Mouse (Mus musculus) kidney, embryonic 14.5 days (tissue): Measurements from ENCODE around the gene Pomp. TPM values are rescaled to one million over a fixed set of nuclear protein-coding genes. Genes with fewer than 3 reads are reported as not detected.

Source experiments
- ATAC-seq: fragments of 200-750 bp; cut with Nextera tagmentation; 2 replicates; pipeline ENCODE4 v1.8.0; 2017; ENCODE audit warnings: moderate number of reproducible peaks, mild to moderate bottlenecking, moderate TSS enrichment, moderate library complexity; ENCODE audit not compliant: low FRiP score, low TSS enrichment
- H3K27ac ChIP-seq: fragments of 300-500 bp; sonication (generic); 2 replicates; pipeline ENCODE4 v1.5.1; 2014; ENCODE audit warnings: low read depth, mild to moderate bottlenecking, low read length, moderate library complexity, mixed read lengths
- H3K27me3 ChIP-seq: fragments of 300-500 bp; sonication (generic); 2 replicates; pipeline ENCODE4 v1.6.1; 2014; ENCODE audit warnings: mild to moderate bottlenecking, low read length; ENCODE audit not compliant: control insufficient read depth, insufficient read depth
- H3K36me3 ChIP-seq: fragments of 300-500 bp; sonication (generic); 2 replicates; pipeline ENCODE4 v1.6.1; 2014; ENCODE audit warnings: low read length, mixed read lengths; ENCODE audit not compliant: control insufficient read depth, insufficient read depth
- H3K4me1 ChIP-seq: fragments of 300-500 bp; sonication (generic); 2 replicates; pipeline ENCODE4 v1.6.1; 2014; ENCODE audit warnings: low read length, mixed read lengths; ENCODE audit not compliant: control insufficient read depth, insufficient read depth
- H3K4me2 ChIP-seq: fragments of 300-500 bp; sonication (generic); replicated peaks from 2 replicates; pipeline ENCODE4 v1.6.1; 2014; ENCODE audit warnings: low read depth, mild to moderate bottlenecking, low read length
- H3K4me3 ChIP-seq: fragments of 300-500 bp; sonication (generic); 2 replicates; pipeline ENCODE4 v1.5.1; 2014; ENCODE audit warnings: mild to moderate bottlenecking, low read length
- H3K9ac ChIP-seq: fragments of 300-500 bp; sonication (generic); 2 replicates; pipeline ENCODE4 v1.6.1; 2014; ENCODE audit warnings: low read depth, mild to moderate bottlenecking, low read length, moderate library complexity
- H3K9me3 ChIP-seq: fragments of 300-500 bp; sonication (generic); 2 replicates; pipeline ENCODE4 v1.6.1; 2016; ENCODE audit warnings: low read length; ENCODE audit not compliant: control insufficient read depth
- WGBS: fragments of 180-500 bp; shearing (Covaris S2); extraction: QIAGEN DNeasy Blood & Tissue Kit; methylation state at CpG from one replicate; pipeline ENCODE4 v1.1.7; 2014; 5-methylcytosine and 5-hydroxymethylcytosine counted together
- polyA plus RNA-seq: library from polyadenylated mRNA; unstranded; fragments of >200 nt; fragmentation: Nextera tagmentation; extraction: Ambion mirVana; gene quantifications from 2 replicates; pipeline ENCODE4 v1.2.1, GENCODE M21; 2014

Pomp gene
- polyA plus RNA-seq, 1 experiment from 2014 or later: 495 TPM

DNA sequence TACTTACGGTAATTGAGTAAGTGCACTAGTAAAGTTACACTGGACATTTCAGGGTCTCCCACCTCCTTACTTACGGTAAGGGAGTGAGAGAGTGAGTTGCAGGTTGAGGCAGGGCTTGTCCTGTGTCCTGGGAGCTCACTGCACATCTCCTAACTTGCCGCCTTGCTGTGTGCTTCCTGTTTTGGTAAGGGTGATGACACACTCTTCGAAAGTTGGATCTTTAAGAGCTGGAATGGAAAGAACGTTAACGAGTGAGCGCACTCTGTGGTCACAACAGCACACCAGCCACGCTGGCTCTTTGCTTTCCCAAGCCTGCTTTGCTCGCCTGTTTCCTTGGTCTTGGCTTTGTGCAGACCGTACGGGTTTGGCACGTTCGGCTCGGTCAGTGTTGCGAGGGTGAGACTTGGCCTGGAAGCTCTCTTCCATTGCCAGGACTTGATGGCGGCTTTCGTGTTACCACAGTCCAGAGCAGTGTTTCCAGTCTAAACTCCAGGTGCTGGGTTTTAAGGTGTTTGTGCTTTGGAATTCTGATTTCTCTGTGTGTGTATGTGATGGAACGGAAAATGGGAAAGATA lies 14.3 kb downstream of the Pomp start:
- Histone ChIP-seq H3K4me2 (no peak overlapping the region), H3K9me3 (no peaks in the 10 kb centered on the region), H3K4me3 (no peak overlapping the region), H3K9ac (no peak overlapping the region), H3K27me3 (no peaks in the 10 kb centered on the region), H3K36me3 (peaks cover 87% of the 10 kb centered on the region), H3K4me1 (no peaks in the 10 kb centered on the region), H3K27ac (no peak overlapping the region)
- ATAC-seq: no peak
- 95% methylated on average over 18 of the region's 18 CpGs for WGBS

DNA sequence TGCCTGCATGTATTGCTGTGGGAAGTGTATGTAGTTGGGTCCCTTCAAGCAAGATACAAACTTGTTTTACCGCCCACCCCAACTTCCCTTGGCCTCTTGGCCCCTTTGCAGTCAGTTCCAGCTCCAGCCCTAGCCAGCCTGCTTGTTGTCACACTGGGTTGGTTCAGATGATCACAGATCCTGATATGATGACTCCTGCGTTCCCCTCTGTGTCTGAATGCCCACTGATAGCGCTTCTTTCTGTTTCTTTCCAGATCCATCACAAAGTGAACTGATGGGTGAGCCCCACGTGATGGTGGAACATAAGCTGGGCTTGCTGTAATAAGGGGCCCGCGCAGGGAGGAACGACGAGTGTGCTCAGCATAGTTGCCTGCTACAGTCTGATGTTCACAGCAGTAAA lies 14.9 kb downstream of the Pomp start:
- Histone ChIP-seq H3K9ac (no peak overlapping the region), H3K9me3 (no peaks in the 10 kb centered on the region), H3K4me1 (no peaks in the 10 kb centered on the region), H3K4me2 (no peak overlapping the region), H3K4me3 (no peak overlapping the region), H3K36me3 (peaks cover 85% of the 10 kb centered on the region), H3K27ac (no peak overlapping the region), H3K27me3 (no peaks in the 10 kb centered on the region)
- no peak for ATAC-seq
- WGBS: 90% methylated on average over 8 of the region's 8 CpGs

DNA sequence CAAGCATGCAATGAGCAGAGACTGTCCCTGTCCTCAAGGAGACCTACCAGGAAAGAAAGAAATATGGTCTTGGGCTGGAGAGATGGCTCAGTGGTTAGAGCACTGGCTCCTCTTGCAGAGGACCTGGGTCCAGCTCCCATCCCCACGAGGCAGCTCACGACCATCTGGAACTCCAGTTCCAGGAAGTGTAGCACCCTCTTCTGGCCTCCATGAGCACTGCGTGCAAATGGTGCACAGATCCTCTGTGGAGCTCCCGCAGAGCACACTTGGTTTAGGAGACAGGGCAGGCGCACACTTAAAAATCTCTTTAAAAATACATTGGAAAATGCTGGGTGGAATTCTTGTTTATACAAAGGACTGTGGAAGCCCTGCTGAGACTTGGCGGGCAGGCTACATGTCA lies 17.3 kb downstream of the Pomp start:
- Histone ChIP-seq H3K9ac (no peak overlapping the region), H3K4me2 (no peak overlapping the region), H3K36me3 (peaks cover 62% of the 10 kb centered on the region), H3K27me3 (no peaks in the 10 kb centered on the region), H3K4me1 (no peaks in the 10 kb centered on the region), H3K9me3 (peaks cover 2% of the 10 kb centered on the region; the same call in 1 of the 2 replicates), H3K4me3 (no peak overlapping the region), H3K27ac (no peak overlapping the region)
- 92% methylated on average over 6 of the region's 6 CpGs for WGBS
- no peak for ATAC-seq

DNA sequence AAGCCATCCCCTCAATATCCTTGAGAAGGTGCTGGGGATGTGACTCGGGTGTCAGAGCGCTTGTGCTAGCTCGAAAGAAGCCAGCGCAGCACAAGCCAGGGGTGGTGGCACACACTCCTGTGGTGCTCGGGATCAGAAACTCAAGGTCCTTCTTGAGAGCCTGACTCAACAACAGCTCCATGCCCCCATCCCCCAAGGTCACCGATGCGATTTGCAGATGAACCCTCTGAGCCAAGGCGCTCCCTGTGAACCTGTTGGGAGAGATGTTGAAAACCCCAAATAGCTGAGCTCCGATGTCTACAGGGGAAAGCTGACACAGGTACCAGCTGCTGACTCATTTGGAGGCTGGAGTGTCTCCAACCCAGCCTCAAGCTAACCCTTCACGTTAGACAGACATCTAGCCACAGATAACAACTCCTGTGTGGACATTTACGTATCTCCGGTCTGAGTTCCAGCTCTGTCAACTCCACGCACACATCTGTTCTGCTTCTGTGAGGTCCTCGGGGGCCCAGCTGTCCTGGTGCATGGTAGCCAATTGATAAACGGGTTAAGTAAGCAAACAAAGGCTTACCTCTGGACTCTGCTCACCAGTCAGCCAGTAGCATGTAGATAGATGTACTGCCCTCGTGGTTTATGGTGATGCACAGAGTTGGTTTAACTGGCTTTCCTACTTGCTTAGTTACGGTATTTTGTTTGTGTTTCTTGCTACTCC lies 19.9 kb downstream of the Pomp start:
- no peak for ATAC-seq
- Histone ChIP-seq H3K4me3 (no peak overlapping the region), H3K9ac (no peak overlapping the region), H3K27me3 (no peaks in the 10 kb centered on the region), H3K9me3 (peaks cover 2% of the 10 kb centered on the region; the same call in 1 of the 2 replicates), H3K27ac (no peak overlapping the region), H3K4me2 (no peak overlapping the region), H3K36me3 (peaks cover 36% of the 10 kb centered on the region), H3K4me1 (no peaks in the 10 kb centered on the region)
- 94% methylated on average over 17 of the region's 17 CpGs for WGBS

DNA sequence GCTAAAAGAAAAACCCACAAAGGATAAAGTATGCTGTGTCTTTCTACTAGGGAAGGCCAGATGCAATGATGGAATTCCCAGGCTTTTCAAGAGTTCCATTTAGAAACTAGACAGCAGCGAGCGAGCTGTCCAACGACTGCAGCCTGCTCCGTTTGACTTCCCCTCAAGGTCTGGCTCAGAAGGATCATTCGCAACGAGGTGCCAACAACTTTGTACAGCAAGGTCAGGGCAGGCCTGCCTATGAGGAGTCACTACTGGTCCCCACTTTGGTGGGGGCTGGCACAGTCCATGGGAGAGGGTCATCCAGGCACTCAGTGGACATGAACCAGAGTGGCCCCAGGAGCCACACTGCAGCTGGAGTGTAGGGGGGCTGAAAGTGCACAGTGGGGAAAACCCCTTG lies 23.3 kb downstream of the Pomp start:
- peaks cover 6% of the 10 kb centered on the region; the same call in 1 of the 2 replicates for H3K36me3 ChIP-seq
- 49% methylated on average over 6 of the region's 6 CpGs for WGBS
- no peak overlapping the region for H3K9ac ChIP-seq
- H3K4me1 ChIP-seq: no peaks in the 10 kb centered on the region
- H3K27me3 ChIP-seq: no peaks in the 10 kb centered on the region
- H3K9me3 ChIP-seq: peaks cover 2% of the 10 kb centered on the region; the same call in 1 of the 2 replicates
- H3K4me2 ChIP-seq: no peak overlapping the region
- no peak overlapping the region for H3K4me3 ChIP-seq
- ATAC-seq: no peak
- H3K27ac ChIP-seq: no peak overlapping the region

DNA sequence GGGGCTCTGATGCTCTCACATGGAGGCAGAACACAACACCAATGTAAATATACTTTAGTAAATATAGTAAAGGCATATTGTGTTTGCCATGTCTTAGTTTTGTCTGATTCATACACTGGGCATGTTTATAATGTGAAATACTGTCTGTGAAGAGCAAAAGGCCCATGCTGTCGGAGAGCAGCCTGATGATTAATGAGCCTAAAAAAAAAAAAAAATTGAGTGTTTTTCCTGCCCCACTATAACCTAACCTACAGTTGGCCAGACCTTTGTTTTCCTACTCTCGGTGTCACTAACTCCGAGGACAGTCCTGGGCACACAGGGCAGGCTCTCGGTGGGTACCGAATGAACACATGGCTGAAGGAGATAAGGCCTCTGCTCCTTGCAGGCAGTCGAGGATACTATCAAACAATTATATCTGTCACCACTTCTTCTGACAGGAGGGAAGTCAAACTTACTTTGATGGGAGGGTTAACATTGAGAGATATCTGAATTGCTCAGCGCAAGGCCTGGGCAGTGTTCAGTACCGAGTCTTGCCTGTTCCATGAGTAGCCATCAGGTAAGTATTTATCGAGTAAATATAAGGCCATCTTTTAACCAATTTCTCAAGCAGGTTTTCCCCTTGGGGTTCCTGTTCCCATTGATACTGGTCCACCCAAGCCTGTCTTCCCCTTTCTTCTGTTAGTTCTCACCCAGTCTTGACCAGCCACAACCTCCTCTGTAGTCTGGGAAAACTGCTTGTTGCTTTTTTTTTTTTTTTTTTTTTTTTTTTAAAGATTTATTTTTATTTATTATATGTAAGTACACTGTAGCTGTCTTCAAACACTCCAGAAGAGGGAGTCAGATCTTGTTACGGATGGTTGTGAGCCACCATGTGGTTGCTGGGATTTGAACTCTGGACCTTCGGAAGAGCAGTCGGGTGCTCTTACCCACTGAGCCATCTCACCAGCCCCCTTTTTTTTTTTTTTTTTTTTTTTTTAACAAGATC lies 28.3 kb downstream of the Pomp start:
- H3K36me3 ChIP-seq: no peaks in the 10 kb centered on the region
- 83% methylated on average over 10 of the region's 12 CpGs for WGBS
- no peaks in the 10 kb centered on the region for H3K4me1 ChIP-seq
- H3K27ac ChIP-seq: no peak overlapping the region
- H3K27me3 ChIP-seq: peaks cover 7% of the 10 kb centered on the region; the same call in 1 of the 2 replicates
- ATAC-seq: no peak
- no peak overlapping the region for H3K4me2 ChIP-seq
- H3K9ac ChIP-seq: no peak overlapping the region
- no peak overlapping the region for H3K4me3 ChIP-seq
- no peaks in the 10 kb centered on the region for H3K9me3 ChIP-seq

DNA sequence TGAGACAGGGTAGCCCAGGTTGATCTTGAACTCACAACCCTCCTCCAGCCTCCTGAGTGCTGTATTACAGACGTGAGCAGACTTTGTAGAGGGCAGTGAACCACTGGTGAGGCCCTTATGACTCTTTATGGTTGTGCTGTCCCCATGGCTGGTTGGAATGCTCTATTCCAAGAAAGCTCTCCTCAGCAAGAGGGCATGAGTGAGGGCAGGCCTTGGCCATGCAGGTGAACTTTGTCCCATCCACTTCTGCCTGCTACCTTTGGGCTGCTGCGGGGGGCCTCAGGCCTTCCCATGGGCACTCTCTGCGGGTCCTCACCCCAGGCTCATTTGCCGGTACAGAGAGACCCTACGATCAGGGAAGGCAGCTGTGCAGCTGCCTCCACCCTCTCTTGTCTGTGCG lies 32.5 kb downstream of the Pomp start:
- Histone ChIP-seq H3K9ac (no peak overlapping the region), H3K27ac (no peak overlapping the region), H3K4me3 (no peak overlapping the region; the same call in 1 of the 2 replicates), H3K27me3 (peaks cover 11% of the 10 kb centered on the region; the same call in 1 of the 2 replicates), H3K36me3 (no peaks in the 10 kb centered on the region), H3K4me2 (no peak overlapping the region), H3K4me1 (peaks cover 3% of the 10 kb centered on the region; the same call in 1 of the 2 replicates), H3K9me3 (no peaks in the 10 kb centered on the region)
- no peak for ATAC-seq
- WGBS: 43% methylated on average over 6 of the region's 6 CpGs

DNA sequence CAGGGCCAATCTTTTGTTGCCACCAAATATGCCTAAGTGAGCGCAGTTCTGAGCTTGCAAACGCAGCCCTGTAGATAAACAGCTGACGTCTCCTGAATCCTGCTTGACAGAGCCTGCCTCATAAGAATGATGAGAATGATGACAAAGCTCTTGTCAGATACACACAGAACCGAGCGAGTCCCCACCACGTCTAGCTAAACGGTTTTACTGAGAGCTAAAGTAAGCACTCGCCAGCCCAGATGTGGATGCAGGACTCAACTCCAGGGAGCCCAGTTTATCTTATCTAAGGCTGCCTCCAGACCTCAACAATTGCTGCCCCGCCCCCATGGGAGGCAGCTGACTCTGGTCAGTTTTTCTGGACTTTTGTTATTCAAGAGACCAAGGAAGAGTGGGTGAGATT lies 32.9 kb downstream of the Pomp start:
- H3K4me2 ChIP-seq: no peak overlapping the region
- no peaks in the 10 kb centered on the region for H3K9me3 ChIP-seq
- no peak overlapping the region for H3K27ac ChIP-seq
- H3K27me3 ChIP-seq: peaks cover 11% of the 10 kb centered on the region; the same call in 1 of the 2 replicates
- H3K4me1 ChIP-seq: peaks cover 3% of the 10 kb centered on the region; the same call in 1 of the 2 replicates
- no peak overlapping the region for H3K9ac ChIP-seq
- ATAC-seq: no peak
- no peak overlapping the region; the same call in 1 of the 2 replicates for H3K4me3 ChIP-seq
- WGBS: 21% methylated on average over 9 of the region's 9 CpGs
- H3K36me3 ChIP-seq: no peaks in the 10 kb centered on the region
